Comparison of ENCODE assay signal across 18 mouse cellular contexts in genomic region chr4:153439868-153440267, GRCm38 (mm10). TPM values are rescaled to one million over a fixed set of nuclear protein-coding genes. Genes with fewer than 3 reads are reported as not detected.
DNase-seq lines count a peak whose midpoint lies in the region; ATAC-seq and TF ChIP-seq lines count a peak whose summit lies in the region.
"Had no signal": no experiment of that assay in that cellular context is flagged by ENCODE, and none has a peak within 500 bp of the region (broad histone marks: within the 10 kb centered on the region; RNA-seq: fewer than 3 reads in every experiment).

No protein-coding gene starts in this region.

- intact Hi-C loops in left cerebral cortex, postnatal 25 days (cut with DNase I), result loop anchor here (1.0 kb wide), 1 partner anchor 19 kb away; no protein-coding TSS in a partner anchor

- ATAC-seq in midbrain, embryonic 15.5 days (replicated peaks), result no peak
- no peak for ATAC-seq in hindbrain, postnatal 0 days
- no peak for ATAC-seq in inflammation-experienced regulatory T-cells, adult 6 months
- ATAC-seq: forebrain, embryonic 13.5 days had no signal

- no peak overlapping the region for H3K4me2 ChIP-seq in midbrain, embryonic 15.5 days
- no peak overlapping the region for H3K4me2 ChIP-seq in hindbrain, postnatal 0 days (ENCODE audit: low read depth, low read length)
- H3K4me2 ChIP-seq: forebrain, embryonic 13.5 days; heart, embryonic 13.5 days; limb, embryonic 13.5 days; lung, embryonic 14.5 days; neural tube, embryonic 12.5 days had no signal

- peaks cover 47% of the 10 kb centered on the region for H3K4me1 ChIP-seq in midbrain, embryonic 15.5 days
- H3K4me1 ChIP-seq in midbrain, embryonic 10.5 days, result peaks cover 29% of the 10 kb centered on the region
- H3K4me1 ChIP-seq in hindbrain, postnatal 0 days (ENCODE audit: insufficient read depth, low read length), result peaks cover 18% of the 10 kb centered on the region
- H3K4me1 ChIP-seq: heart, embryonic 13.5 days had no signal

- WGBS in midbrain, embryonic 15.5 days, result 73% methylated on average over 11 of the region's 11 CpGs
- 84% methylated on average over 11 of the region's 11 CpGs for WGBS in midbrain, embryonic 10.5 days
- WGBS in hindbrain, postnatal 0 days, result 70% methylated on average over 11 of the region's 11 CpGs

- no peak overlapping the region for H3K4me3 ChIP-seq in midbrain, embryonic 15.5 days
- H3K4me3 ChIP-seq in midbrain, embryonic 10.5 days, result no peak overlapping the region
- H3K4me3 ChIP-seq in hindbrain, postnatal 0 days (ENCODE audit: low read length), result no peak overlapping the region
- H3K4me3 ChIP-seq: forebrain, embryonic 13.5 days; heart, embryonic 13.5 days; limb, embryonic 13.5 days; neural tube, embryonic 12.5 days had no signal

- DNase-seq in midbrain, embryonic 10.5 days (ENCODE audit: low spot score), result no peak
- DNase-seq in hindbrain, postnatal 0 days (ENCODE audit: low spot score), result no peak
- DNase-seq in left cerebral cortex, postnatal 25 days (ENCODE audit: low spot score in 2 of 2), result peak; percentile 72 to 90
- peak; percentile 45 for DNase-seq in right cerebral cortex, postnatal 4 days
- no peak for DNase-seq in urinary bladder, adult 18-20 months (ENCODE audit: low spot score in 2 of 2)
- DNase-seq: adrenal gland, postnatal 10 days; gastrocnemius, postnatal 36 days; kidney, postnatal 14 days; lung, embryonic 14.5 days had no signal

- 0 out of 2 replicates have a peak, but pooled peaks cover 2% of the 10 kb centered on the region for H3K27me3 ChIP-seq in midbrain, embryonic 15.5 days (replicated peaks)
- no peaks in the 10 kb centered on the region for H3K27me3 ChIP-seq in midbrain, embryonic 10.5 days (ENCODE audit: low read depth, poor library complexity, severe bottlenecking)
- H3K27me3 ChIP-seq in hindbrain, postnatal 0 days (ENCODE audit: insufficient read depth, low read length), result no peaks in the 10 kb centered on the region
- H3K27me3 ChIP-seq: CH12.LX; forebrain, embryonic 13.5 days; limb, embryonic 13.5 days; neural tube, embryonic 12.5 days had no signal

- no peak overlapping the region for H3K9ac ChIP-seq in midbrain, embryonic 15.5 days
- no peak overlapping the region for H3K9ac ChIP-seq in hindbrain, postnatal 0 days (replicated peaks; ENCODE audit: low read length)
- H3K9ac ChIP-seq: forebrain, embryonic 13.5 days; heart, embryonic 13.5 days; limb, embryonic 13.5 days; lung, embryonic 14.5 days; neural tube, embryonic 12.5 days had no signal

- H3K27ac ChIP-seq in midbrain, embryonic 15.5 days, result 0 out of 2 replicates have a peak overlapping the region, but pooled peaks have one; percentile 39
- H3K27ac ChIP-seq in midbrain, embryonic 10.5 days (replicated peaks), result no peak overlapping the region
- H3K27ac ChIP-seq in hindbrain, postnatal 0 days, result peak overlapping the region; percentile 37; the same call in 1 of the 2 replicates
- H3K27ac ChIP-seq: forebrain, embryonic 13.5 days; heart, embryonic 13.5 days; limb, embryonic 13.5 days; neural tube, embryonic 12.5 days; stomach, postnatal 0 days had no signal

- no peak for TF ChIP-seq CTCF in hindbrain, postnatal 0 days (IDR thresholded peaks at IDR 0.05; ENCODE audit: low read depth)

- no peaks in the 10 kb centered on the region for H3K36me3 ChIP-seq in midbrain, embryonic 15.5 days (replicated peaks)
- no peaks in the 10 kb centered on the region for H3K36me3 ChIP-seq in midbrain, embryonic 10.5 days
- no peaks in the 10 kb centered on the region for H3K36me3 ChIP-seq in hindbrain, postnatal 0 days (ENCODE audit: insufficient read depth, low read length)
- H3K36me3 ChIP-seq: heart, embryonic 13.5 days; limb, embryonic 13.5 days; neural tube, embryonic 12.5 days had no signal

- no peaks in the 10 kb centered on the region for H3K9me3 ChIP-seq in midbrain, embryonic 15.5 days
- no peaks in the 10 kb centered on the region for H3K9me3 ChIP-seq in midbrain, embryonic 10.5 days (replicated peaks)
- no peaks in the 10 kb centered on the region for H3K9me3 ChIP-seq in hindbrain, postnatal 0 days (ENCODE audit: low read length)
- H3K9me3 ChIP-seq: forebrain, embryonic 13.5 days; heart, embryonic 13.5 days; limb, embryonic 13.5 days; neural tube, embryonic 12.5 days had no signal

RNA-seq across cellular contexts. Expression of gene Ajap1, which starts 42.7 kb away (rescaled TPM):
- 12.3 and 13.2 TPM in 2 replicates for polyA plus RNA-seq in midbrain, embryonic 15.5 days (2015; fragmentation: Nextera tagmentation; extraction: Ambion mirVana)
- polyA plus RNA-seq in midbrain, embryonic 10.5 days (2016; fragmentation: Nextera tagmentation; extraction: Ambion mirVana), result 2.2 and 2.4 TPM in 2 replicates
- 81.0 and 86.2 TPM in 2 replicates for total RNA-seq in hindbrain, postnatal 0 days (2014; rRNA removed)
- 32.0 and 32.2 TPM in 2 replicates for polyA plus RNA-seq in hindbrain, postnatal 0 days (2015; fragmentation: Nextera tagmentation; extraction: Ambion mirVana)
- total RNA-seq in left cerebral cortex, postnatal 25 days (2021), result 10 to 100 TPM; 53.5 to 57.1 TPM
- not detected for polyA plus RNA-seq in inflammation-experienced regulatory T-cells, adult 6 months (2017; shearing (Covaris generic))
- total RNA-seq: CH12.LX; megakaryocyte progenitor cell, adult 5-6 weeks had no signal
- polyA plus RNA-seq: lung, embryonic 14.5 days had no signal

Comparison
In these comparisons a context has a peak if more than half of its experiments do, and no peak if none do; other contexts are left out.
1. DNase-seq: peak in left cerebral cortex, postnatal 25 days (2 of 2) and right cerebral cortex, postnatal 4 days (single experiment); none in midbrain, embryonic 10.5 days (single experiment), hindbrain, postnatal 0 days (single experiment) and urinary bladder, adult 18-20 months (0 of 2).